Mouse (Mus musculus): ENCODE measurements at regions not wholly inside any gene's neighbourhood (a gene's known extent, or its start where the extent isn't known, plus 50 kb on each side); places are given as distances from the start of the nearest gene placed in this dataset.

- no peak for DNase-seq
Observed at GRCm38 (mm10) chr1:120667776-120668175, 65.6 kb downstream of the En1 start.

GRCm38 (mm10) chr1:120683532-120684245, 81.5 kb downstream of the En1 start:
- no peak for DNase-seq

- DNase-seq, result no peak
Observed at GRCm38 (mm10) chr1:120685650-120686244, 83.5 kb downstream of the En1 start.

GRCm38 (mm10) chr1:120691571-120691970, 89.4 kb downstream of the En1 start:
- DNase-seq, result no peak

- DNase-seq, result no peak
Observed at GRCm38 (mm10) chr1:120698189-120698588, 96.0 kb downstream of the En1 start.

- DNase-seq, result no peak
Observed at GRCm38 (mm10) chr1:120704201-120704600, 102.0 kb downstream of the En1 start.

GRCm38 (mm10) chr1:120706011-120706410, 103.8 kb downstream of the En1 start:
- no peak for DNase-seq

- no peak for DNase-seq
Observed at GRCm38 (mm10) chr1:120708511-120708910, 106.3 kb downstream of the En1 start.

GRCm38 (mm10) chr1:120715105-120715877, 113.1 kb downstream of the En1 start:
- no peak for DNase-seq

- DNase-seq, result no peak
Observed at GRCm38 (mm10) chr1:120726777-120727176, 124.6 kb downstream of the En1 start.

GRCm38 (mm10) chr1:120727427-120727826, 125.2 kb downstream of the En1 start:
- no peak for DNase-seq

- no peak for DNase-seq
Observed at GRCm38 (mm10) chr1:120732003-120732402, 129.8 kb downstream of the En1 start.

- no peak for DNase-seq
Observed at GRCm38 (mm10) chr1:120733683-120734082, 131.5 kb downstream of the En1 start.

- DNase-seq, result no peak
Observed at GRCm38 (mm10) chr1:120734846-120735245, 132.6 kb downstream of the En1 start.

GRCm38 (mm10) chr1:120739499-120739898, 137.3 kb downstream of the En1 start:
- DNase-seq, result no peak

GRCm38 (mm10) chr1:120741091-120741740, 139.0 kb downstream of the En1 start:
- DNase-seq, result no peak

GRCm38 (mm10) chr1:120748963-120749362, 146.7 kb downstream of the En1 start:
- peak; percentile 18 for DNase-seq

- no peak for DNase-seq
Observed at GRCm38 (mm10) chr1:120753406-120753805, 151.2 kb downstream of the En1 start.

GRCm38 (mm10) chr1:120754337-120754736, 152.1 kb downstream of the En1 start:
- peak; percentile 54 for DNase-seq

GRCm38 (mm10) chr1:120757283-120757821, 155.1 kb downstream of the En1 start:
- DNase-seq, result peak; percentile 61

- peak; percentile 34 for DNase-seq
Observed at GRCm38 (mm10) chr1:120758172-120758571, 156.0 kb downstream of the En1 start.

GRCm38 (mm10) chr1:120758762-120759161, 156.5 kb downstream of the En1 start:
- DNase-seq, result no peak

Data from gastrocnemius, postnatal 10 days (tissue).